Mouse (Mus musculus): ENCODE results near the gene Pecam1. TPM values are rescaled to one million over a fixed set of nuclear protein-coding genes. Genes with fewer than 3 reads are reported as not detected.

Pecam1 gene
- polyA plus RNA-seq, 1 experiment, result 10.7 TPM

DNA sequence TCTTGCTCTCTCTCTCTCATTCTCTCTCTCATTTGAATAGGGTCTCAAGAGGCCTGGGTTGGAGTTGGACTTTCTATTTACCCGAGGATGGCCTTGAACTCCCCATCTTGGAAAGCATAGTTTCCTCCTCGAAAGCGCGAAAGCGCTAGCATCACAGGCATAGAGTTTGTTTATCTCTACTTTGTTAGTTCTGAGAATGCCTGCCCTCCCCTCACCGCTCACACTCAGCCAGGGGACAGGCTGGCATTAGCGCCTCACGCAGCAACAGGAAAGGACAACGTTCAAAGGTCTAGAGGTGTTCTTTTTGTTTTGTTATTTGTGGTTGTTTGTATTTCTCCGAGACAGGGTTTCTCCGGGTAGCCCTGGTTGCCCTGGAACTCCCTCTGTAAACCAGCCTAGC is 82.6 kb downstream of the Pecam1 start:
- TF ChIP-seq CTCF (IDR thresholded peaks at IDR 0.05; ENCODE audit: extremely low read depth, insufficient read length, insufficient replicate concordance, low read depth, low read length), result no peak
- TF ChIP-seq POLR2A (IDR thresholded peaks at IDR 0.05; ENCODE audit: low read depth, low read length), result no peak
- H3K27me3 ChIP-seq (ENCODE audit: control insufficient read depth, insufficient read depth, low read length), result no peaks in the 10 kb centered on the region
- peaks cover 18% of the 10 kb centered on the region for H3K4me1 ChIP-seq (ENCODE audit: control insufficient read depth, insufficient read depth, insufficient read length, low read length)
- WGBS, result 60% methylated on average over 11 of the region's 11 CpGs
- no peak overlapping the region for H3K27ac ChIP-seq (ENCODE audit: insufficient read depth, low read depth, low read length)
- H3K36me3 ChIP-seq (ENCODE audit: control insufficient read depth, insufficient read depth, low read length), result no peaks in the 10 kb centered on the region
- H3K4me3 ChIP-seq (ENCODE audit: low read depth, low read length), result no peak overlapping the region

DNA sequence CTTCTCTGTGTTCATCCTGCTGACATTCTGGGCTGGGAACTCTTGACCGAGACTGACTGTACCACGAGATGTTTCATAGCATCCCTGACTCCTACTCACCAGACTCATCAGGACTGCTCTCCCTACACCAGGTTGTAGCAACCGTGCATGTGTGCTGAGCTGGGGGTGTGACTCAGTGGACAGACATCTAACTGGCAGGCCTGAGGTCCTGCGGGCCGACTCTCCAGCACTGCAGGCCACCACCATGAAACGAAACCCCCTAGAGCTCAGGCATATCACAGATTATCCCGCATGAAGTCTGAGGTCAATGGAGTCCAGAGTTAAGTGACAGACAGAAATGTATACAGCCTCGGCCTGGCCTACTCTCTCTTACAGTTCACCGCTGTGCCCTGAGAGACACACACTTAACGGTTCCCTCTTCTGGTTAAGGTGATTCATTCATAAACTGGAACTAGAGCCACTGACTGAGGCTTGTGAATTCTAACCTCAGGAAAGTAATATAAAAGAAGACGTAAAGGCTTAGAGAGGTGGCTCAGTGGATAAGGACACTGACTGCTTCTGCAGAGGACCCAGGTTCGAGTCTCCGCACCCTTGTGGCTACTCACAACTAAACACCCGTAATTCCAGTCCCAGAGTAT is 83.8 kb downstream of the Pecam1 start:
- no peak overlapping the region for H3K4me3 ChIP-seq (ENCODE audit: low read depth, low read length)
- peak overlapping the region; percentile 1; the same call in 1 of the 2 replicates for H3K27ac ChIP-seq (ENCODE audit: insufficient read depth, low read depth, low read length)
- no peaks in the 10 kb centered on the region for H3K27me3 ChIP-seq (ENCODE audit: control insufficient read depth, insufficient read depth, low read length)
- 84% methylated on average over 14 of the region's 14 CpGs for WGBS
- no peak for TF ChIP-seq POLR2A (IDR thresholded peaks at IDR 0.05; ENCODE audit: low read depth, low read length)
- no peak for TF ChIP-seq CTCF (IDR thresholded peaks at IDR 0.05; ENCODE audit: extremely low read depth, insufficient read length, insufficient replicate concordance, low read depth, low read length)
- peaks cover 18% of the 10 kb centered on the region for H3K4me1 ChIP-seq (ENCODE audit: control insufficient read depth, insufficient read depth, insufficient read length, low read length)
- H3K36me3 ChIP-seq (ENCODE audit: control insufficient read depth, insufficient read depth, low read length), result no peaks in the 10 kb centered on the region

DNA sequence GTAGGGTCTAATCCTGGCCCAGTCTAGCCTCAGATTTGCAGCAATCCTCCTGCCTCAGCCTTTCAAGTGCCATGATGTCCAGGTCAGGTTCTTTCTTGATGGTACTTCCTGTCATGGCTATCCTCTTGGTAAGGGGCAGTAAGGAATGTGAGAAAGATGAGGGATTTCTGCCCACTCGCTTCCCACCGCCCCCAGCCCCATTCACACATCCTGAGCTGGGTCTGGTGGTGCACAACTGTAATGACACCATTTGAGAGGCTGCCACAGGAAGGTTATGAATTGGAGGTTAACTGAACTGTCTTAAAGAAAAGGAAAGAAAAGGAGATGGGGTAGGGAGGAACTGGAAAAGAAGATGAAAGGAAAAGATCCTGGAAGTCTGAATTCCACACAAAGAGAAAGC is 84.6 kb downstream of the Pecam1 start:
- Histone ChIP-seq H3K27me3 (ENCODE audit: control insufficient read depth, insufficient read depth, low read length) (no peaks in the 10 kb centered on the region), H3K4me3 (ENCODE audit: low read depth, low read length) (no peak overlapping the region), H3K36me3 (ENCODE audit: control insufficient read depth, insufficient read depth, low read length) (no peaks in the 10 kb centered on the region), H3K4me1 (ENCODE audit: control insufficient read depth, insufficient read depth, insufficient read length, low read length) (peaks cover 18% of the 10 kb centered on the region), H3K27ac (ENCODE audit: insufficient read depth, low read depth, low read length) (peak overlapping the region; percentile 41)
- 91% methylated on average over 2 of the region's 2 CpGs for WGBS
- TF ChIP-seq POLR2A (IDR thresholded peaks at IDR 0.05; ENCODE audit: low read depth, low read length), result no peak
- no peak for TF ChIP-seq CTCF (IDR thresholded peaks at IDR 0.05; ENCODE audit: extremely low read depth, insufficient read length, insufficient replicate concordance, low read depth, low read length)

DNA sequence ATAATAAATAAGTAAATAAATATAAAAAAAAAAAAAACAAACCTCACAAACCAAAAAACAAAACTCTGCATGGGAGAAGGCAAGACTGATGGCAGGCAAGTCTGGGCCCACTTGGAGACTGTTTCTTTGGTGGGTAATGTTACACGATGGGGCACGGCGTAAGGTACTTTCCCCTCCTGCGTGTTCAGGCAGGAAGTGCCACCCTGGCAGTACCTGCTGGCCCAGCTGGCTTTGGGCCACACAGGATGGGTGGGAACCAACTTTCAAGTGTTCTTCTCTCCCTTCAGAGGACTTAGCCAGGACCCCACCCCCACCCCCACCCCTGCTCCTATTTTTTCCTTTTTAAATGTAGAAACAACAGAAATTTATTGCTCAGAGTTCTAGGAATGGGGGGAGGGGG is 85.1 kb downstream of the Pecam1 start:
- peaks cover 18% of the 10 kb centered on the region for H3K4me1 ChIP-seq (ENCODE audit: control insufficient read depth, insufficient read depth, insufficient read length, low read length)
- TF ChIP-seq POLR2A (IDR thresholded peaks at IDR 0.05; ENCODE audit: low read depth, low read length) (no peak), CTCF (IDR thresholded peaks at IDR 0.05; ENCODE audit: extremely low read depth, insufficient read length, insufficient replicate concordance, low read depth, low read length) (no peak)
- WGBS, result 69% methylated on average over 4 of the region's 4 CpGs
- H3K36me3 ChIP-seq (ENCODE audit: control insufficient read depth, insufficient read depth, low read length), result no peaks in the 10 kb centered on the region
- H3K27ac ChIP-seq (ENCODE audit: insufficient read depth, low read depth, low read length), result no peak overlapping the region
- H3K27me3 ChIP-seq (ENCODE audit: control insufficient read depth, insufficient read depth, low read length), result no peaks in the 10 kb centered on the region
- H3K4me3 ChIP-seq (ENCODE audit: low read depth, low read length), result no peak overlapping the region

DNA sequence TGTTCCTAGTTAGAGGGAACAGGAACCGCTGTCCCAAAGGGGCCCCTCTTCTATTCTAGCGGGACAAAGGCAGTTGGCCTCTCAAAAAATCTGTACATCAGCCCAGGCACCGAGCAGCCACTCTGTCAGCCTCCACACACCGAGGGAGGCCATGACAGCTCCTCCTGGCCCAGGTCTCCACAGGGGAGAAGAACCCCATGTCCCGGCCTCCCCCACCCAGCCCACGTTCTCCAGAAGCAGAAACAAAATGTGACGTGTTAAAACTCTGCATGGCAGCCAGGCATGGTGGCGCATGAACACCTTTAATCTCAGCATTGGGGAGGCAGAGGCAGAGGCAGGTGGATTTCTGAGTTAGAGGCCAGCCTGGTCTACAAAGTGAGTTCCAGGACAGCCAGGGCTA is 85.7 kb downstream of the Pecam1 start:
- H3K4me1 ChIP-seq (ENCODE audit: control insufficient read depth, insufficient read depth, insufficient read length, low read length), result peaks cover 20% of the 10 kb centered on the region
- TF ChIP-seq CTCF (IDR thresholded peaks at IDR 0.05; ENCODE audit: extremely low read depth, insufficient read length, insufficient replicate concordance, low read depth, low read length) (no peak), POLR2A (IDR thresholded peaks at IDR 0.05; ENCODE audit: low read depth, low read length) (no peak)
- no peak overlapping the region for H3K27ac ChIP-seq (ENCODE audit: insufficient read depth, low read depth, low read length)
- no peaks in the 10 kb centered on the region for H3K36me3 ChIP-seq (ENCODE audit: control insufficient read depth, insufficient read depth, low read length)
- 82% methylated on average over 8 of the region's 8 CpGs for WGBS
- no peak overlapping the region for H3K4me3 ChIP-seq (ENCODE audit: low read depth, low read length)
- H3K27me3 ChIP-seq (ENCODE audit: control insufficient read depth, insufficient read depth, low read length), result no peaks in the 10 kb centered on the region

DNA sequence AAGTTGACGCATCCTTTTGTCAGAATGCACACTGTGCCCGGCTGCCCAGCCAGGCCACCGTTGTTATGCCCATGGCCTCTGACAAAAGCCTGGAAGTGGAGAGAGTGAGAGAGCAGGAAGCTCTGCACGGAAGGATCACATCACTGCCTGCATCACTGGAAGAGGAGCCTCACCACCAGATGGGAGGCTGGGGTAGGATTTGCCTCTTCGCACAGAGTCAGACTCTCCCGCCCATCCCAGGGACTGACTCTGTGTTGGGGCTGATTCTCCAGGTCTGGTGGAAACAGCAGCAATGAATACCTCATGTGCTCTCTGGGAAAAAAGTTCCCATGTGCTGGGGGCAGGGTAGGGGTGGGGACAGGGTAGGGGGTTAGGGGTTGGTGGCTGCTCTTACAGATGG is 86.6 kb downstream of the Pecam1 start:
- H3K4me1 ChIP-seq (ENCODE audit: control insufficient read depth, insufficient read depth, insufficient read length, low read length), result peaks cover 20% of the 10 kb centered on the region
- WGBS, result 83% methylated on average over 6 of the region's 6 CpGs

DNA sequence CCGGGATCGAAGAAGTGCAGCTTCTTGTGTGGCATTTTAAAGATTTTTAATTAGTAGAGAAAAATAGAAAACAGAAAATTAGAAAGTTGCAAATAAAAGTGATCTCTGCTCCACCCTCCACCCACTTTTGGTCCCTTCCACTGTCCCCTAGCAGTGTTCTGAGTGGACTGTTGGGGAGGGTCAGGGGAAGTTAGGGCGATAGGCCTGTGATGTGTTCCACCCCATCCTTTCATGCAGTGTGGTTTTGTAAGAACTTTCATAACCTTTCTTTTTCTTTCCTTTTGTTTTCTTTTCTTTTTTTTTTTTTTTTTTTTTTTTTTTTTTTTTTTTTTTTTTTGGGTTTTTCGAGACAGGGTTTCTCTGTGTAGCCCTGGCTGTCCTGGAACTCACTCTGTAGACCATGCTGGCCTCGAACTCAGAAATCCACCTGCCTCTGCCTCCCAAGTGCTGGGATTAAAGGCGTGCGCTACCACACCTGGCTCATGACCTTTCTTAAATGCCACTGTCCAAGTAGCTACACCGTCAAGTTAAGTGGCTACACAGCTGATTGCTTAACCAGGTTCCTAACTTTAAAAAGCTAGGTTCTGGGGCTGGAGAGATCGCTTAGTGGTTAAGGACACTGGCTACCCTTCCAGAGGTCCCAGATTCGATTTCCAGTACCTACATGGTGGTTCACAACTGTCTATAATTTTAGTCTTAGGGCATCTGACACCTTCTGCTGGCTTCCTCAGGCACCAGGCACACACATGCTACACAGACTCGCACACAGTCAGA is 87.6 kb downstream of the Pecam1 start:
- WGBS, result 83% methylated on average over 10 of the region's 11 CpGs
- no peaks in the 10 kb centered on the region for H3K27me3 ChIP-seq (ENCODE audit: control insufficient read depth, insufficient read depth, low read length)
- 0 out of 2 replicates have a peak overlapping the region, but pooled peaks have one; percentile 18 for H3K27ac ChIP-seq (ENCODE audit: insufficient read depth, low read depth, low read length)
- H3K36me3 ChIP-seq (ENCODE audit: control insufficient read depth, insufficient read depth, low read length), result no peaks in the 10 kb centered on the region
- no peak overlapping the region for H3K4me3 ChIP-seq (ENCODE audit: low read depth, low read length)
- H3K4me1 ChIP-seq (ENCODE audit: control insufficient read depth, insufficient read depth, insufficient read length, low read length), result peaks cover 22% of the 10 kb centered on the region
- TF ChIP-seq CTCF (IDR thresholded peaks at IDR 0.05; ENCODE audit: extremely low read depth, insufficient read length, insufficient replicate concordance, low read depth, low read length) (no peak), POLR2A (IDR thresholded peaks at IDR 0.05; ENCODE audit: low read depth, low read length) (no peak)

More for the DNA sequence above, 86.6 kb downstream of the Pecam1 start:
- no peak for TF ChIP-seq POLR2A (IDR thresholded peaks at IDR 0.05; ENCODE audit: low read depth, low read length)
- TF ChIP-seq CTCF (IDR thresholded peaks at IDR 0.05; ENCODE audit: extremely low read depth, insufficient read length, insufficient replicate concordance, low read depth, low read length), result no peak
- Histone ChIP-seq H3K36me3 (ENCODE audit: control insufficient read depth, insufficient read depth, low read length) (no peaks in the 10 kb centered on the region), H3K27ac (ENCODE audit: insufficient read depth, low read depth, low read length) (no peak overlapping the region), H3K27me3 (ENCODE audit: control insufficient read depth, insufficient read depth, low read length) (no peaks in the 10 kb centered on the region), H3K4me3 (ENCODE audit: low read depth, low read length) (no peak overlapping the region)

Data from small intestine, adult 2 months (tissue).